9 mouse cellular contexts compared by ENCODE assay signal in the genomic region with DNA sequence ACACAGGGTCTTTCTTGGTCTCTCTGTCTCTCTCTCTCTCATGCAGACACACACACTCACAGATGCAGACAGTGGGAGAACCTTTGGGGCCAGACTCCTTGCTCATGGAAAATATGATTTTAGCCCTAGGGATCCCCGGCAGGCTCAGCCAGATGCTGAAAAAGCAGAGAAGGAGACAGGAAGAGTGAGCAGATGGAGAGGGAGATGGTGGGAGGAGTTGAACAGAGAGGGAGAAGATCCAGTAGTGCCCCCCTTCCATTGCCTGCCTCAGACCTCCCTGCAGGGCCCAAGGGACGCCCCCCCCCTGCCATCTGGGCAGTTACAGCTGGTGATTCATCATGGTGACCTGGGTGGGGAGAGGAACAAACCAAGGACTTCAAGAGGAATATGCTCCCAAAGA. TPM values are rescaled to one million over a fixed set of nuclear protein-coding genes. Genes with fewer than 3 reads are reported as not detected.
DNase-seq lines count a peak whose midpoint lies in the region; ATAC-seq and TF ChIP-seq lines count a peak whose summit lies in the region.
"Had no signal": no experiment of that assay in that cellular context is flagged by ENCODE, and none has a peak within 500 bp of the region (broad histone marks: within the 10 kb centered on the region; RNA-seq: fewer than 3 reads in every experiment).

No protein-coding gene starts in this region.

- ATAC-seq in kidney, embryonic 15.5 days (replicated peaks; ENCODE audit: low FRiP score), result no peak
- ATAC-seq in heart, postnatal 0 days (ENCODE audit: insufficient read depth, low read depth), result peak; percentile 16
- no peak for ATAC-seq in liver, postnatal 0 days
- no peak for ATAC-seq in megakaryocyte progenitor cell, adult 5-6 weeks (replicated peaks; ENCODE audit: poor library complexity)

- H3K9ac ChIP-seq in kidney, embryonic 15.5 days, result no peak overlapping the region
- H3K9ac ChIP-seq in heart, postnatal 0 days (replicated peaks; ENCODE audit: low read depth, low read length), result peak overlapping the region; percentile 29; the same call in 1 of the 2 replicates
- peak overlapping the region; percentile 58; the same call in 1 of the 2 replicates for H3K9ac ChIP-seq in liver, postnatal 0 days (replicated peaks)

- no peaks in the 10 kb centered on the region for H3K9me3 ChIP-seq in kidney, embryonic 15.5 days (replicated peaks)
- no peaks in the 10 kb centered on the region for H3K9me3 ChIP-seq in heart, postnatal 0 days (replicated peaks; ENCODE audit: control insufficient read depth, low read length)
- no peaks in the 10 kb centered on the region for H3K9me3 ChIP-seq in liver, postnatal 0 days (ENCODE audit: low read length)

- H3K27ac ChIP-seq in kidney, embryonic 15.5 days, result peak overlapping the region; percentile 59
- peak overlapping the region; percentile 19 for H3K27ac ChIP-seq in brown adipose tissue, adult 24 weeks (replicated peaks; ENCODE audit: low read depth, low read length)
- peak overlapping the region; percentile 87 for H3K27ac ChIP-seq in heart, postnatal 0 days (ENCODE audit: low read depth)
- H3K27ac ChIP-seq in liver, postnatal 0 days (ENCODE audit: low read depth), result peak overlapping the region; percentile 94

- H3K36me3 ChIP-seq in kidney, embryonic 15.5 days, result peaks cover 74% of the 10 kb centered on the region
- H3K36me3 ChIP-seq in heart, postnatal 0 days (replicated peaks; ENCODE audit: control insufficient read depth, insufficient read depth, low read length), result peaks cover 28% of the 10 kb centered on the region
- H3K36me3 ChIP-seq in liver, postnatal 0 days (replicated peaks; ENCODE audit: insufficient read depth, low read length), result peaks cover 44% of the 10 kb centered on the region

- H3K4me3 ChIP-seq in kidney, embryonic 15.5 days (replicated peaks), result no peak overlapping the region
- H3K4me3 ChIP-seq in brown adipose tissue, adult 24 weeks (ENCODE audit: insufficient read depth, low read depth, low read length), result no peak overlapping the region
- no peak overlapping the region for H3K4me3 ChIP-seq in heart, postnatal 0 days (ENCODE audit: low read depth, low read length)
- no peak overlapping the region for H3K4me3 ChIP-seq in liver, postnatal 0 days (ENCODE audit: low read depth, low read length)

- H3K27me3 ChIP-seq in kidney, embryonic 15.5 days, result no peaks in the 10 kb centered on the region
- H3K27me3 ChIP-seq in heart, postnatal 0 days (ENCODE audit: control insufficient read depth, insufficient read depth, low read length), result no peaks in the 10 kb centered on the region
- no peaks in the 10 kb centered on the region for H3K27me3 ChIP-seq in liver, postnatal 0 days (ENCODE audit: insufficient read depth, low read length)

- WGBS in kidney, embryonic 15.5 days, result 70% methylated on average over 2 of the region's 2 CpGs
- 42% methylated on average over 2 of the region's 2 CpGs for WGBS in heart, postnatal 0 days
- WGBS in liver, postnatal 0 days (ENCODE audit: insufficient replicate concordance), result 78% methylated on average over 2 of the region's 2 CpGs

- no peak for DNase-seq in kidney, postnatal 10 days
- no peak for DNase-seq in heart, postnatal 0 days (ENCODE audit: low spot score)
- DNase-seq in liver, postnatal 0 days, result no peak
- no peak for DNase-seq in cerebellum, postnatal 36 days
- no peak for DNase-seq in layer of hippocampus, postnatal 36 days
- DNase-seq: cerebellum, adult 8-10 months had no signal

- peaks cover 53% of the 10 kb centered on the region for H3K4me1 ChIP-seq in kidney, embryonic 15.5 days
- H3K4me1 ChIP-seq in brown adipose tissue, adult 24 weeks (ENCODE audit: control insufficient read depth, insufficient read depth, insufficient read length, low read length), result peaks cover 31% of the 10 kb centered on the region
- peaks cover 39% of the 10 kb centered on the region for H3K4me1 ChIP-seq in heart, postnatal 0 days (ENCODE audit: control insufficient read depth, insufficient read depth)
- H3K4me1 ChIP-seq in liver, postnatal 0 days (ENCODE audit: insufficient read depth), result peaks cover 21% of the 10 kb centered on the region

- no peak for TF ChIP-seq CTCF in heart, postnatal 0 days (IDR thresholded peaks at IDR 0.05; ENCODE audit: low read depth)
- no peak for TF ChIP-seq CTCF in liver, postnatal 0 days (IDR thresholded peaks at IDR 0.05; ENCODE audit: low read depth)

- H3K4me2 ChIP-seq in kidney, embryonic 15.5 days, result no peak overlapping the region
- H3K4me2 ChIP-seq in heart, postnatal 0 days (ENCODE audit: low read depth, low read length), result no peak overlapping the region
- no peak overlapping the region for H3K4me2 ChIP-seq in liver, postnatal 0 days (ENCODE audit: low read depth, low read length)

- TF ChIP-seq EP300 in heart, postnatal 0 days (IDR thresholded peaks at IDR 0.05; ENCODE audit: low read depth), result no peak
- TF ChIP-seq EP300 in liver, postnatal 0 days (IDR thresholded peaks at IDR 0.05; ENCODE audit: low read depth), result no peak

RNA-seq across cellular contexts. Expression of gene Igfbp4, which starts 6.6 kb away (rescaled TPM):
- polyA plus RNA-seq in kidney, embryonic 15.5 days (2015; fragmentation: Nextera tagmentation; extraction: Ambion mirVana), result 644 and 695 TPM in 2 replicates
- 63.5 and 77.4 TPM in 2 replicates for polyA plus RNA-seq in brown adipose tissue, adult 24 weeks (2012; ENCODE audit: insufficient read depth, insufficient read length, missing spikeins)
- total RNA-seq in heart, postnatal 0 days (2014; rRNA removed; ENCODE audit: low replicate concordance), result 221 and 277 TPM in 2 replicates
- 186 and 201 TPM in 2 replicates for polyA plus RNA-seq in heart, postnatal 0 days (2015; fragmentation: Nextera tagmentation; extraction: Ambion mirVana)
- 665 and 672 TPM in 2 replicates for polyA plus RNA-seq in liver, postnatal 0 days (2015; fragmentation: Nextera tagmentation; extraction: Ambion mirVana)
- total RNA-seq in megakaryocyte progenitor cell, adult 5-6 weeks (2015), result 188 and 211 TPM in 2 replicates
- 327 and 329 TPM in 2 replicates for total RNA-seq in megakaryocyte progenitor cell, adult 5-6 weeks (2017)
- 10 to 100 TPM; 71.4 to 72.1 TPM for total RNA-seq in layer of hippocampus, postnatal 36 days (2021)

RNA-seq across cellular contexts. Expression of gene Top2a, which starts 23.7 kb away (rescaled TPM):
- polyA plus RNA-seq in kidney, embryonic 15.5 days (2015; fragmentation: Nextera tagmentation; extraction: Ambion mirVana), result 249 and 256 TPM in 2 replicates
- 0.92 and 1.2 TPM in 2 replicates for polyA plus RNA-seq in brown adipose tissue, adult 24 weeks (2012; ENCODE audit: insufficient read depth, insufficient read length, missing spikeins)
- 52.9 and 91.1 TPM in 2 replicates for total RNA-seq in heart, postnatal 0 days (2014; rRNA removed; ENCODE audit: low replicate concordance)
- polyA plus RNA-seq in heart, postnatal 0 days (2015; fragmentation: Nextera tagmentation; extraction: Ambion mirVana), result 38.2 and 38.9 TPM in 2 replicates
- 74.3 and 90.2 TPM in 2 replicates for polyA plus RNA-seq in liver, postnatal 0 days (2015; fragmentation: Nextera tagmentation; extraction: Ambion mirVana)
- total RNA-seq in megakaryocyte progenitor cell, adult 5-6 weeks (2015), result 284 and 285 TPM in 2 replicates
- 584 and 646 TPM in 2 replicates for total RNA-seq in megakaryocyte progenitor cell, adult 5-6 weeks (2017)
- 1 to 10 TPM; 2.7 to 3.3 TPM for total RNA-seq in layer of hippocampus, postnatal 36 days (2021)

RNA-seq across cellular contexts. Expression of gene Tns4, which starts 41.5 kb away (rescaled TPM):
- 0.29 and 0.32 TPM in 2 replicates for polyA plus RNA-seq in kidney, embryonic 15.5 days (2015; fragmentation: Nextera tagmentation; extraction: Ambion mirVana)
- polyA plus RNA-seq in brown adipose tissue, adult 24 weeks (2012; ENCODE audit: insufficient read depth, insufficient read length, missing spikeins), result not detected in 2 replicates
- total RNA-seq in heart, postnatal 0 days (2014; rRNA removed; ENCODE audit: low replicate concordance), result 0.69 TPM in 1 of 2 replicates, not detected in the other
- 0.05 and 0.12 TPM in 2 replicates for polyA plus RNA-seq in heart, postnatal 0 days (2015; fragmentation: Nextera tagmentation; extraction: Ambion mirVana)
- 0.25 and 0.31 TPM in 2 replicates for polyA plus RNA-seq in liver, postnatal 0 days (2015; fragmentation: Nextera tagmentation; extraction: Ambion mirVana)
- 2.1 and 2.4 TPM in 2 replicates for total RNA-seq in megakaryocyte progenitor cell, adult 5-6 weeks (2015)
- total RNA-seq in megakaryocyte progenitor cell, adult 5-6 weeks (2017), result 1.4 and 1.8 TPM in 2 replicates
- total RNA-seq in layer of hippocampus, postnatal 36 days (2021), result not detected

Comparison
In these comparisons a context has a peak if more than half of its experiments do, and no peak if none do; other contexts are left out.
1. H3K27ac ChIP-seq: peak in every context shown above with its lines; median percentile 94 in liver, postnatal 0 days; 87 in heart, postnatal 0 days; 59 in kidney, embryonic 15.5 days; 19 in brown adipose tissue, adult 24 weeks.
2. RNA of gene Top2a, which starts 23.7 kb away (polyA plus RNA-seq): 249 to 256 TPM in kidney, embryonic 15.5 days, 74.3 to 90.2 TPM in liver, postnatal 0 days and 38.2 to 38.9 TPM in heart, postnatal 0 days; 0.92 to 1.2 TPM in brown adipose tissue, adult 24 weeks; every median in the first group is over 10 times any median in the second.